In the genomic region with DNA sequence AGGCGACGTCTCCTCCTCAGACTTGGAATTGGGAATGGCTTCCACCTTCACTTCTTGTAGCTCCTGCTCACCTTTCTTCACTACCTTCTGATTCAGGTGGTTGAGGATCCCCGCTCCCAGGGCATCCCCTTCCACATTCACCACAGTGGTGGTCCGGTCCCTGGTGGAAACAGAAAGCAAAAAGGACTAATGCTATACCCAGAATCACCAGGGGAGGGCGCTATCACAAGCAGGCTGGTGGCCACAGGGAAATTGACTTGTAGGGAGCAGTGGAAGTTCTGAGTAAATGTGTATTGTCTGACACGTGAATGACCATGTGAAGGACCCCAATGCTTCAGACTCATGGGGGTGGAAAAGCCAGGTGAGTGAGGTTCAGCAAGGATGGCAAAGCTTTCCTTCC, we compare ENCODE assay signal across 8 mouse cellular contexts. TPM values are rescaled to one million over a fixed set of nuclear protein-coding genes. Genes with fewer than 3 reads are reported as not detected.
DNase-seq lines count a peak whose midpoint lies in the region; ATAC-seq and TF ChIP-seq lines count a peak whose summit lies in the region.
"Had no signal": no experiment of that assay in that cellular context is flagged by ENCODE, and none has a peak within 500 bp of the region (broad histone marks: within the 10 kb centered on the region; RNA-seq: fewer than 3 reads in every experiment).

No protein-coding gene starts in this region.

- no peak for TF ChIP-seq EP300 in liver, embryonic 14.5 days (IDR thresholded peaks at IDR 0.05; ENCODE audit: low read depth)

- H3K4me3 ChIP-seq in liver, embryonic 14.5 days (ENCODE audit: insufficient read depth in 1 of 2, low read depth in 2 of 2, low read length in 2 of 2), result no peak overlapping the region
- H3K4me3 ChIP-seq: liver, embryonic 15.5 days had no signal

- H3K4me2 ChIP-seq in liver, embryonic 14.5 days (ENCODE audit: low read depth), result no peak overlapping the region
- H3K4me2 ChIP-seq: liver, embryonic 15.5 days had no signal

- H3K9ac ChIP-seq in liver, embryonic 14.5 days (replicated peaks), result no peak overlapping the region
- H3K9ac ChIP-seq: liver, embryonic 15.5 days had no signal

- WGBS in liver, embryonic 14.5 days (ENCODE audit: insufficient replicate concordance), result 64% methylated on average over 6 of the region's 6 CpGs

- TF ChIP-seq CTCF in liver, embryonic 14.5 days (IDR thresholded peaks at IDR 0.05; ENCODE audit: low read depth), result peak; percentile 90

- peaks cover 0 to 3% of the 10 kb centered on the region in 2 experiments; a peak in 1 of 4 replicates for H3K4me1 ChIP-seq in liver, embryonic 14.5 days (replicated peaks; ENCODE audit: control insufficient read depth in 2 of 2, insufficient read depth in 2 of 2, low read length in 1 of 2)

- H3K9me3 ChIP-seq in liver, embryonic 14.5 days (ENCODE audit: control insufficient read depth, low read length), result no peaks in the 10 kb centered on the region
- H3K9me3 ChIP-seq: liver, embryonic 15.5 days had no signal

- no peaks in the 10 kb centered on the region for H3K27me3 ChIP-seq in liver, embryonic 14.5 days (ENCODE audit: control insufficient read depth, insufficient read depth, low read length)
- H3K27me3 ChIP-seq: liver, embryonic 15.5 days had no signal

- H3K27ac ChIP-seq in liver, embryonic 14.5 days, result no peak overlapping the region
- H3K27ac ChIP-seq: liver, embryonic 15.5 days had no signal

- ATAC-seq in liver, embryonic 14.5 days (ENCODE audit: insufficient read depth), result no peak

- DNase-seq in left cerebral cortex, adult 18-20 months (ENCODE audit: low spot score in 2 of 2), result peak; percentile 26 to 65
- no peak for DNase-seq in left cerebral cortex, adult 11 months (ENCODE audit: low spot score)
- peak; percentile 58 for DNase-seq in NIH3T3 (ENCODE audit: low read depth)
- peak; percentile 27 for DNase-seq in c-Kit-positive CD71-positive TER-119-positive erythroid progenitor cells, embryonic 14.5 days (ENCODE audit: low spot score)
- peak; percentile 34 to 35 for DNase-seq in gastrocnemius, postnatal 4 days (ENCODE audit: low spot score in 2 of 2)
- DNase-seq in liver, embryonic 14.5 days (ENCODE audit: low read depth in 3 of 3, low spot score in 3 of 3), result no peak
- DNase-seq in testis, postnatal 10 days (ENCODE audit: low spot score), result peak; percentile 81

- H3K36me3 ChIP-seq in liver, embryonic 14.5 days (replicated peaks; ENCODE audit: control insufficient read depth, insufficient read depth, low read depth), result peaks cover 3% of the 10 kb centered on the region; the same call in 1 of the 2 replicates

RNA-seq across cellular contexts. Expression of gene Slc1a4, which starts 28.2 kb away (rescaled TPM):
- total RNA-seq in left cerebral cortex, adult 18-20 months (2021), result 10 to 100 TPM; 38.8 to 43.2 TPM
- total RNA-seq in gastrocnemius, postnatal 4 days (2021), result 1 to 10 TPM; 7.4 to 8.5 TPM
- polyA plus RNA-seq in liver, embryonic 14.5 days (2012; rRNA removed), result 3.5 and 4.3 TPM in 2 replicates
- polyA plus RNA-seq in liver, embryonic 14.5 days (2014; fragmentation: Nextera tagmentation; extraction: Ambion mirVana), result 6.5 and 7.9 TPM in 2 replicates

RNA-seq across cellular contexts. Expression of gene Cep68, which starts 55.1 kb away (rescaled TPM):
- 10 to 100 TPM; 30.7 to 30.9 TPM for total RNA-seq in left cerebral cortex, adult 18-20 months (2021)
- total RNA-seq in gastrocnemius, postnatal 4 days (2021), result 10 to 100 TPM; 35.0 to 35.8 TPM
- 4.5 TPM in 2 replicates for polyA plus RNA-seq in liver, embryonic 14.5 days (2012; rRNA removed)
- 4.8 and 5.7 TPM in 2 replicates for polyA plus RNA-seq in liver, embryonic 14.5 days (2014; fragmentation: Nextera tagmentation; extraction: Ambion mirVana)

Comparison
In these comparisons a context has a peak if more than half of its experiments do, and no peak if none do; other contexts are left out.
1. DNase-seq: peak in left cerebral cortex, adult 18-20 months (2 of 2), NIH3T3 (single experiment), c-Kit-positive CD71-positive TER-119-positive erythroid progenitor cells, embryonic 14.5 days (single experiment), gastrocnemius, postnatal 4 days (2 of 2) and testis, postnatal 10 days (single experiment); none in left cerebral cortex, adult 11 months (single experiment) and liver, embryonic 14.5 days (0 of 3).
2. RNA of gene Slc1a4, which starts 28.2 kb away (total RNA-seq): 38.8 to 43.2 TPM in left cerebral cortex, adult 18-20 months; 7.4 to 8.5 TPM in gastrocnemius, postnatal 4 days; every median in the first group is over 4 times any median in the second.